Mouse (Mus musculus) liver, postnatal 0 days (tissue): Measurements from ENCODE around the gene Anapc1. TPM values are rescaled to one million over a fixed set of nuclear protein-coding genes. Genes with fewer than 3 reads are reported as not detected.

ENCODE experiments used
- ATAC-seq: fragments of 200-750 bp; cut with Nextera tagmentation; 2 replicates; pipeline ENCODE4 v1.8.0; 2017; ENCODE audit warnings: mild to moderate bottlenecking, moderate library complexity
- DNase-seq: peaks from one replicate; pipeline ENCODE4 v3.0.0-alpha.2; 2016
- H3K27ac ChIP-seq: fragments of 300-500 bp; sonication (generic); 2 replicates; pipeline ENCODE4 v1.5.1; 2014; ENCODE audit warnings: antibody characterized with exemption, moderate library complexity, mild to moderate bottlenecking, low read depth
- H3K27me3 ChIP-seq: fragments of 300-500 bp; sonication (generic); 2 replicates; pipeline ENCODE4 v1.6.1; 2014; ENCODE audit warnings: low read length, control low read depth, mixed read lengths; ENCODE audit not compliant: insufficient read depth
- H3K36me3 ChIP-seq: fragments of 300-500 bp; sonication (generic); replicated peaks from 2 replicates; pipeline ENCODE4 v1.6.1; 2014; ENCODE audit warnings: mild to moderate bottlenecking, control low read depth, low read length, moderate library complexity, mixed read lengths; ENCODE audit not compliant: insufficient read depth
- H3K4me1 ChIP-seq: fragments of 300-500 bp; sonication (generic); 2 replicates; pipeline ENCODE4 v1.6.1; 2014; ENCODE audit warnings: antibody characterized with exemption, mild to moderate bottlenecking, control low read depth; ENCODE audit not compliant: insufficient read depth
- H3K4me2 ChIP-seq: fragments of 300-500 bp; sonication (generic); 2 replicates; pipeline ENCODE4 v1.6.1; 2014; ENCODE audit warnings: low read depth, mild to moderate bottlenecking, low read length, moderate library complexity, mixed read lengths
- H3K4me3 ChIP-seq: fragments of 300-500 bp; sonication (generic); 2 replicates; pipeline ENCODE4 v1.5.1; 2014; ENCODE audit warnings: low read depth, low read length
- H3K9ac ChIP-seq: fragments of 300-500 bp; sonication (generic); replicated peaks from 2 replicates; pipeline ENCODE4 v1.6.1; 2014; ENCODE audit warnings: mild to moderate bottlenecking, moderate library complexity
- H3K9me3 ChIP-seq: fragments of 300-500 bp; sonication (generic); 2 replicates; pipeline ENCODE4 v1.6.1; 2016; ENCODE audit warnings: mild to moderate bottlenecking, control low read depth, low read length, mixed read lengths
- CTCF ChIP-seq: sonication (generic); IDR thresholded peaks from 2 replicates; pipeline ENCODE4 v1.5.1; 2016; ENCODE audit warnings: antibody characterized with exemption, low read depth
- EP300 ChIP-seq: IDR thresholded peaks from 2 replicates; pipeline ENCODE4 v1.6.1; 2016; ENCODE audit warnings: antibody characterized with exemption, low read depth, mild to moderate bottlenecking
- WGBS: fragments of 180-500 bp; shearing (Covaris S2); extraction: QIAGEN DNeasy Blood & Tissue Kit; methylation state at CpG from one replicate; pipeline ENCODE4 v1.1.7; 2014; ENCODE audit not compliant: insufficient replicate concordance; 5-methylcytosine and 5-hydroxymethylcytosine counted together
- polyA plus RNA-seq: library from polyadenylated mRNA; unstranded; fragments of >200 nt; fragmentation: Nextera tagmentation; extraction: Ambion mirVana; gene quantifications from 2 replicates; pipeline ENCODE4 v1.2.1, GENCODE M21; 2015

Anapc1 gene
- polyA plus RNA-seq, 1 experiment from 2014 or later, result 10.2 TPM

DNA sequence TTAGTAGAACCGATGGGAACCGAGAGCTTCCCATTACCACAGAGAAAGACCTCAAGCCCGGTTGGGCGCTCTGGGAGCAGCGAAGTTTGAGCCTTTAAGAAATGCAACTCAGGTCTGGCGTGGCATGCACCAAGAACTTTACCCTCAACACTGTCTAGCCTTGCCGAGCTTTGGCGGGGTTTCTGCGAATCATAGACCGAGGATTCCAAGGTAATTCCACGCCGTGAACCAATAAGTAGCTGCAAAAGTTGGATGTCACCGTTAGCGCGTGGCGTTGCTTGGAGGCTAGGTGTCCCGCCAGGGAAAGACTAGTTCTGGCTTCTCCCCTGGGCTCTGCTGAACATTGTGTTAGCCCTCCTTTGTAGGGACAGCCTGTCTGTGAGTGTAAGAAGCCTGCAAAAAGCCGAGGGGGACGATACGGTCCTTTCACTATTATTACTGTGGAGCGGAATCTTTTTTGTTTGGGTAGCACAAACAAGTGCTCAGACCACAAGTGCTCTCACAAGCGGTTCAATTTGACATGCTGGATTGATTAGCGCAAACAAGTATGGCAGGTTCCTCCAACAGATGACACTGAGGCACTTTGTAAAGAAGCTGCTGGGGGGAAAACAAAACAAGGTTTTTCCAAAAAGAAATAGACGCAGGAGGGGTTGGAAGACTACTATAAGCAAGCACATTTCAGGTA lies 12.2 kb upstream of the Anapc1 start:
- H3K4me3 ChIP-seq, result peak overlapping the region; percentile 69
- H3K27me3 ChIP-seq, result peaks cover 9% of the 10 kb centered on the region; the same call in 1 of the 2 replicates
- no peaks in the 10 kb centered on the region for H3K36me3 ChIP-seq
- TF ChIP-seq EP300 (no peak), CTCF (no peak)
- H3K4me1 ChIP-seq, result 0 out of 2 replicates have a peak, but pooled peaks cover 2% of the 10 kb centered on the region
- peak; percentile 54 for DNase-seq
- H3K9ac ChIP-seq, result peak overlapping the region; percentile 70
- peak overlapping the region; percentile 87 for H3K27ac ChIP-seq
- H3K9me3 ChIP-seq, result no peaks in the 10 kb centered on the region
- WGBS, result 4% methylated on average over 24 of the region's 24 CpGs
- peak; percentile 33 for ATAC-seq
- peak overlapping the region; percentile 80 for H3K4me2 ChIP-seq

DNA sequence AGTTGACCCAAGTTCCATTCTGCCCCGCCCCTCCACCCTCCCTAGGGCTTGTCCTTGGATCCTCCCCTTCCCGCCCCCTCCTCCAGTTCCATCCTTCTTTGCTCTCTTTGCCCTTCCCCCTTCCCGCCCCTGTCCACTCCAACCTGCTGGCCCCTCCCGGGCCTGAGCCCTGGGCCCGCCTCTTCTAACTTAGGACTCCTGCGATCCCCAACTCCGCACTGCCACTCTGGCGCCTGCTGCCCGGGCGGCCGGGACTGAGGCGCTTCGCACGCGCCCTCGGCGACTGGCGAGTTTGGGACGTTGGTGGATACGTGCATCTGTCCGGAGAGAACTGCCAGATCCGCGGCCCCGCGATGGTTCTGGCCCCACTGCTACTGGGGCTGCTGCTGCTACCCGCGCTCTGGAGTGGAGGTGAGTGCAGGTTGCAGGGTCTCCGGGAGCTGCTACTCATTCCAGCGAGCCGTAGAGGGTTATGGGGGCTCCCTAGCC lies 11.5 kb upstream of the Anapc1 start, which contains the start of gene Mertk:
Gene Mertk (plus strand): TSS at position 264 of the 489 bp plus-strand sequence.
- Histone ChIP-seq H3K4me1 (0 out of 2 replicates have a peak, but pooled peaks cover 2% of the 10 kb centered on the region), H3K27me3 (peaks cover 9% of the 10 kb centered on the region; the same call in 1 of the 2 replicates), H3K36me3 (no peaks in the 10 kb centered on the region), H3K9me3 (no peaks in the 10 kb centered on the region), H3K27ac (peak within 1 kb of the TSS; percentile 87), H3K4me3 (peak within 1 kb of the TSS; percentile 69), H3K4me2 (peak within 1 kb of the TSS; percentile 80), H3K9ac (peak within 1 kb of the TSS; percentile 70)
- TF ChIP-seq EP300 (no peak), CTCF (no peak)
- ATAC-seq (peak; percentile 95), DNase-seq (peak; percentile 86)
- WGBS, result 1% methylated on average over 30 of the region's 30 CpGs

DNA sequence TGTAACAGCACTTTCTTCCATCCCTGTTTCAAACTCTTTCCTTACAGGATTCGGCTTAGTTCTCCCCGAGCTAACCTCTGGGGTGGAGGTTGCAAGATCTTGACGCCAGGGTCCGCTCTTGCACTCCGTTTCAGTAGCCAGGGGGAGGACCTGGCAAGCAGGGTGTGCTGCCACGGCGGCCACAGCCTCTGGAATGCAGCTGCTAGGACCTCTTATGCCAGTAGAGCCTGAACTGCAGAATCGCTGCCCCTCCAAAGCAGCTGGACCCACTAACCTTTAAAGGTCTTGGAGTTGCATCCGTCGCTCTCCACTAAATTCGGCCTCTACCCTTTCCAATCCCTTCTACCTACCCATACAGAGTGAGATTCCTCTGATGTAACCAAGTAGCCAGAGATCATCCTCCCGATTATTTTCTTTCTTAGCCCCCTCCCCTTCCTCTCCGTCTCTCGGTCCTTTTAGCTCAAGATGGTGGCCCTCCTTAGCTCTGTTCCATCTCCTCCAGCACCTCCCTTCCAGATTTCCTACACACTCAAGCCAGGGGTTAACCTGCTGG lies 11.0 kb upstream of the Anapc1 start:
- H3K9ac ChIP-seq, result no peak overlapping the region; the same call in 1 of the 2 replicates
- no peaks in the 10 kb centered on the region for H3K9me3 ChIP-seq
- peak overlapping the region; percentile 69 for H3K4me3 ChIP-seq
- H3K27ac ChIP-seq, result peak overlapping the region; percentile 71
- no peaks in the 10 kb centered on the region for H3K36me3 ChIP-seq
- 0 out of 2 replicates have a peak, but pooled peaks cover 2% of the 10 kb centered on the region for H3K4me1 ChIP-seq
- TF ChIP-seq EP300 (no peak), CTCF (peak; percentile 89)
- under 1% methylated on average over 14 of the region's 14 CpGs for WGBS
- H3K4me2 ChIP-seq, result peak overlapping the region; percentile 80
- DNase-seq (peak; percentile 81), ATAC-seq (peak; percentile 87)
- H3K27me3 ChIP-seq, result peaks cover 9% of the 10 kb centered on the region; the same call in 1 of the 2 replicates

DNA sequence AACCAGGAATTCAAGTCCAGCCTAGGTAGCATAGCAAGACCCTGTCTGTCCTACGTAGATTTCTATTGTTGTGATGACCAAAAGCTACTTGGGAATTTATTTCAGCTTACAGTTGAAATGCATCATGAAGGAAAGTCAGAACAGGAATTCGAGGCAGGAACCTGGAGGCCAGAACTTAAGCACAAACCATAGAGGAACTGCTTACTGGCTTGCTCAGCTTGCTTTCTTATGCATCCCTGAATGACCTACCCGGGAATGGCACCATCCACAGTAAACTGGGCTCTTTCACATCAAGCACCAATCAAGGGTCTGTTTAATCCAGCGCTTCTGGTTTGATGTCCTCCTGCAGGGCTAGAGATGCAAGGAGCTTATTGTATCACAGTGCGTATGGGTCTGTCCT lies 10.4 kb upstream of the Anapc1 start:
- H3K4me1 ChIP-seq, result 0 out of 2 replicates have a peak, but pooled peaks cover 2% of the 10 kb centered on the region
- H3K9ac ChIP-seq, result no peak overlapping the region
- H3K4me3 ChIP-seq, result no peak overlapping the region
- H3K9me3 ChIP-seq, result no peaks in the 10 kb centered on the region
- DNase-seq (no peak), ATAC-seq (no peak)
- H3K4me2 ChIP-seq, result no peak overlapping the region
- H3K27me3 ChIP-seq, result peaks cover 9% of the 10 kb centered on the region; the same call in 1 of the 2 replicates
- WGBS, result 48% methylated on average over 5 of the region's 5 CpGs
- H3K36me3 ChIP-seq, result no peaks in the 10 kb centered on the region
- no peak for TF ChIP-seq EP300
- no peak for TF ChIP-seq CTCF
- no peak overlapping the region for H3K27ac ChIP-seq

DNA sequence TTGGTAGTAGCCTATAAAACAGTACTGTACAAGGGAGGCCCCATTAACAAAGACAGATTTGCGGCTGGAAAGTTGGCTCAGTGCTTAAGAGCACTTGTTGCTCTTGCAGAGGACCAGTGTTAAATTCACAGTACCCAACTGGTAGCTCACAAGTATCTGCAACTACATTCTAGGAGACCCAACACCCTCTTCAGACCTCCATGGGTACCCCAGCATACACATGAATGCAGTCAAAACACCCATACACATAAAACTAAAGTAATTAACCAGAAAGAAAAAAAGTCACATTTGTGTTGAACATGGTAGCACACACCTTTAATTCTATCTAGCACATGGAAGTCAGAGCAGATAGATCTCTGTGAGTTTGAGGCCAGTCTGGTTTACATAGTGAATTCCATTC lies 9.9 kb upstream of the Anapc1 start:
- Histone ChIP-seq H3K4me2 (no peak overlapping the region), H3K36me3 (no peaks in the 10 kb centered on the region), H3K27ac (no peak overlapping the region), H3K4me3 (no peak overlapping the region), H3K9me3 (no peaks in the 10 kb centered on the region), H3K27me3 (peaks cover 9% of the 10 kb centered on the region; the same call in 1 of the 2 replicates), H3K4me1 (0 out of 2 replicates have a peak, but pooled peaks cover 2% of the 10 kb centered on the region), H3K9ac (no peak overlapping the region)
- DNase-seq, result no peak
- no peak for ATAC-seq
- TF ChIP-seq CTCF, result no peak
- TF ChIP-seq EP300, result no peak
- 83% methylated on average over 1 of the region's 1 CpGs for WGBS

DNA sequence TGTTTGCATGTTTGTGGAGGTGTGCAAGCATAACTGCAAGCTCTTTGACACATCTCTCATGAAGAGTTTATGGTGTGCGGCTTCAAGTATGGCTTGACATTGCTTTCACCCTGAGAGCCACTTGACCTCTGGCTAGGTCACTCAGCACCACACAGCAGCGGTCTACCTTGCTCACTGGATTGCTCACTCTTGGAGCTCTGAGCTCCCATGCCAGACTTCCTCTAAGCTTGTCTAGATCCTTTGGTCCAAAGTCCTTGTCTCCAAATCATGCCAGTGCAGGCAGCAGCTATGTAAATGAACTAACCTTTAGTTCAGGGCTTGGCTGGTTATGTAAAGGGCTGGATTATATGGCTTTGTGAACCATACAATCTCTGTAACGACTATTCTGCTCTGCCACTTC lies 9.2 kb upstream of the Anapc1 start:
- no peak for DNase-seq
- Histone ChIP-seq H3K9ac (no peak overlapping the region), H3K9me3 (no peaks in the 10 kb centered on the region), H3K4me2 (no peak overlapping the region), H3K27ac (no peak overlapping the region), H3K36me3 (no peaks in the 10 kb centered on the region), H3K4me1 (0 out of 2 replicates have a peak, but pooled peaks cover 2% of the 10 kb centered on the region), H3K4me3 (no peak overlapping the region), H3K27me3 (peaks cover 9% of the 10 kb centered on the region; the same call in 1 of the 2 replicates)
- 67% methylated on average over 3 of the region's 3 CpGs for WGBS
- ATAC-seq, result no peak
- TF ChIP-seq EP300, result no peak
- TF ChIP-seq CTCF, result no peak
